Mouse (Mus musculus) kidney, postnatal 14 days (tissue): Measurements from ENCODE around the gene Ptcra.
"Not testable (repeated sequence)": the region's sequence is repeated elsewhere in the genome, so short reads cannot be mapped to it uniquely, and the experiment has no call there.

Experiments
- DNase-seq: peaks from one replicate; pipeline ENCODE4 v3.0.0; 2022; ENCODE audit warnings: mixed read lengths

The Ptcra gene

GRCm38 (mm10) chr17:46763544-46763943, at the start of gene Ptcra:
Ptcra (minus strand) TSS chr17:46763712.
- DNase-seq = no peak

- DNase-seq = no peak
These were observed 48.9 kb upstream of the Ptcra start for GRCm38 (mm10) chr17:46812442-46812841.

GRCm38 (mm10) chr17:46810672-46811071, 47.2 kb upstream of the Ptcra start:
- no peak for DNase-seq

GRCm38 (mm10) chr17:46809131-46809830, 45.8 kb upstream of the Ptcra start:
- DNase-seq = no peak

- DNase-seq = no peak
These were observed 44.9 kb upstream of the Ptcra start for GRCm38 (mm10) chr17:46808376-46808775.

- no peak for DNase-seq
These were observed 38.2 kb upstream of the Ptcra start for GRCm38 (mm10) chr17:46801761-46802160.

- no peak for DNase-seq
These were observed 36.2 kb upstream of the Ptcra start for GRCm38 (mm10) chr17:46799680-46800079.

- DNase-seq = no peak
These were observed 33.9 kb upstream of the Ptcra start for GRCm38 (mm10) chr17:46797386-46797785.

DNA sequence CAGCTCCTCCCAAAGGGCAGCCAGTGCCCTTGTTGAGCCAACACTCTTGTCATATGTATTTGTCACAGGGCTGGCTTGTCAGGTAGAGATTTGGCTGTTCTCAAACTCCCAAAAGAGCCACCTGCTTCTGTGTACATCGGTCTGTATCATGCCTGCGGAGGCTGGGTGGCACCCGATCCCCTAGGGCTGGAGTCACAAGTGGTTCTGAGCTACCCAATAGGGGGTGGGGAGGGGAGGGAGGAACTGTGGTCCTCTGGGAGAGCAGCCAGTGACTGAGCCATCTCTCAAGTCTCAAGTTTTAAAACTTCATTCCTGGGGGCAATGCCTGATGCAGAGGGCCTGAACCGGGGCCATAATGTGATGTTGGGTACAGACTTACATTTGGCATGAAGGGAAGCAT, 33.2 kb upstream of the Ptcra start:
- no peak for DNase-seq

- DNase-seq = no peak
These were observed 29.5 kb upstream of the Ptcra start for GRCm38 (mm10) chr17:46792963-46793362.

- DNase-seq = not testable (repeated sequence)
These were observed 24.5 kb upstream of the Ptcra start for GRCm38 (mm10) chr17:46787974-46788373.

DNA sequence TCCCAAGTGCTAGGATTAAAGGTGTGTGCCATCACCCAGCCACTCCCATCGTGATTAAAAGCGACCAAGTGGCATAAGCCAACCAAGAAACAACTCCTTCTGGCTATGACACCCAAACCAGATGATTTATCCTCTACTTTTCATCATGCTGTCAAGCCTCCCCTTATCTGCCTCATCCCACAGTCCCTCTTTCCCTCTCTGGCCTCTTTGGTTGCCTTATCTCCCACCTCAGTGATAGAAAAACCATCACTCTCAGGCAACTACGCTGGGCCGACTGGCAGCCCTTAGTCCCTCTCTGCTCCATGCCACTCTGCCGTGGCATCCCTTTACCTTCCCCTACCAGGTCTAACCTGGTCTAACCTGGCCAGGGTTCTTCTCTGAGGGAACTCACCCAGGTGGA, 23.4 kb upstream of the Ptcra start:
- no peak for DNase-seq

- DNase-seq = no peak
These were observed 19.7 kb upstream of the Ptcra start for GRCm38 (mm10) chr17:46783222-46783565.

DNA sequence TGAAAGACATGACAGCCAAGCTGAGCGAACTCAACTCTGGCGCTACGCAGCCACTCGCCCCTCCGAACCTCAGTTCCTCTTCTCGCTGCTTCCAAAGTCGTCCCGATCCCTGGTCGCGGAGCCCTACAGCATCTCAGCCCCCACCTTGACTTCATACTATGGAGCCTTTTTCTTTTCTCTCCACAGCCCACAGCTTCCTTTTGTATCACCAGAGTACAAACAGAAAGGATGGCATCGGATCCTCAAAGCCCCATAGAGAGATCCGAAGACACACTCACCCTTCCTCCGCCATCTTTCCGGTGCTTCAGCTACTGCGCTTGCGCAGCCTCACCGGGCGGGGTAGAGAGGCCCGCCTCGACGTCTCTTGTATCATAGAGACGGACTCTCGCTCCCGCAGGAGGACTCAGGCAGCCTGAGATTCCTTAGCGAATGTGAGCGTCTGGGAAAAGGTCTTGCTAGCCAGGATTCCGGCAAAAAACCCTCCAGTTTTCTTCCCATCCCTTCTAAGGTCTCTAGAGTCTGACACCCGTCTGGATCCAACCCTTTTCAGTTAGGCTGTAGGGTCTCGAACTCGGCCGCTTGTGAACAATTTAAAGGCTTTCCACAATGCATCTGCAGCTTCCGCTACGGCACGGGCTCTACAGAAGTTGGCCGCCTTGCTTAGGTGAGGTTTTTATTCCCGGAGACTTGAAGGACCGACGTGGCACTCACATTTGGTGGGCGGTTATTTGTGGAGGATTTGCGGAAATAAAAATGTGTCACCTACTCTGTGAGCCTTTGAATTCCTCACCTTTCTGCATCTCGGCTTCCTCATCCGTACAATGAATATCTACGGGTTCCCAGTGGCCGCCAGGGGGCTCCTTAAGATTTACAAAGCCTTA, 19.1 kb upstream of the Ptcra start, which contains the start of gene Rpl7l1:
Gene Rpl7l1 (minus strand): TSS at position 332 of the 881 bp plus-strand sequence.
- DNase-seq = peak; percentile 93

DNA sequence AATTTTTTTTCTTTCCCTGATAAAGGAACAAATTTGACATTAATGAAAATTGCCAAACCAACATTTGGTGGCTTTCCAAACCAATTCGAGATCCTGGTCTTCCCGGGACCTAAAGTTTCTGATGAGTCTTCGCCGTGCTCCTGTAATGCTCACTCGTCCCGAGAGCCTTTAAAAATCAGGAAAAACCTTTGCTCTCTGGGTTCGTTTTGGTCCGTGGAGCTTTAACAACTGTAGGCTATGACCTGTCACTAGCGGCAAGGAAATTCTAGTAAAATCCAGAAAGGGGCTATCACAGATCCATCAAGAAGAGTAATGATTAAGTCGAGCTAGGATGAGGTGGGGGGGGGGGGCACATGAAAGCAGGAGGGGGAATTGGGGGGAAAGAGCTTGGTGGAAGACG, 18.4 kb upstream of the Ptcra start:
- peak; percentile 29 for DNase-seq

- no peak for DNase-seq
These were observed 12.6 kb upstream of the Ptcra start for GRCm38 (mm10) chr17:46776087-46776486.

GRCm38 (mm10) chr17:46775070-46775469, 11.6 kb upstream of the Ptcra start:
- no peak for DNase-seq

GRCm38 (mm10) chr17:46774131-46774472, 10.6 kb upstream of the Ptcra start:
- DNase-seq = no peak

- peak; percentile 15 for DNase-seq
These were observed 10.0 kb upstream of the Ptcra start for GRCm38 (mm10) chr17:46773278-46774130.

GRCm38 (mm10) chr17:46772404-46773277, 9.1 kb upstream of the Ptcra start, which contains the start of gene 2310039H08Rik:
2310039H08Rik (plus strand) TSS chr17:46772635.
- peak; percentile 88 for DNase-seq

- no peak for DNase-seq
These were observed 8.5 kb upstream of the Ptcra start for GRCm38 (mm10) chr17:46772038-46772403.

DNA sequence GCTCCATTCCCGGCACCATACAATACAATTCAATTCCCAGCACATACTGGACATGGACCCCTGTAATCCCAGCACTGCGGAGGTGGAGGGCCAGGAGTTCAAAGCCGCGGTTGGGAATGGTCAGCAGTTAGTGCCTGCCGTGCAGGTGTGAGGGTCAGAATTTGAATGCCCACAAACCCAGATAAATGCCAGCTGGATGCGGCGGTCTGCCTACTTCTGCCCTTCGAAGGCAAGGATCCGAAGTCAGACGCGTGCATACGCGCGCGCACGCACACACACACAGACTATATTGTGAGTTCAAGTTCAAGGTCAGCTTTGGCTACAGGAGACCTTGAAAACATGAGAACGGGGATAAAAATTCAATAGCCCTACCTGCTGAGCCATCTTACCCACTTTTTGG, 8.1 kb upstream of the Ptcra start:
- peak; percentile 20 for DNase-seq
